Mouse (Mus musculus): Measurements from ENCODE around the gene Mpi. TPM values are rescaled to one million over a fixed set of nuclear protein-coding genes. Genes with fewer than 3 reads are reported as not detected.
A peak's percentile ranks its signal among the peaks of the same experiment; 100 is the strongest.

Mpi gene
- polyA plus RNA-seq, 1 experiment from 2014 or later = 8.2 TPM

GRCm38 (mm10) chr9:57517113-57517512 is 35.5 kb downstream of the Mpi start:
- Histone ChIP-seq H3K27me3 (ENCODE audit: insufficient read depth, low read length) (no peaks in the 10 kb centered on the region), H3K4me1 (ENCODE audit: insufficient read depth) (peaks cover 8% of the 10 kb centered on the region), H3K36me3 (replicated peaks; ENCODE audit: insufficient read depth, low read length) (no peaks in the 10 kb centered on the region), H3K4me2 (ENCODE audit: low read depth, low read length) (no peak overlapping the region), H3K4me3 (ENCODE audit: low read depth, low read length) (no peak overlapping the region), H3K9me3 (ENCODE audit: low read length) (no peaks in the 10 kb centered on the region), H3K27ac (ENCODE audit: low read depth) (no peak overlapping the region), H3K9ac (replicated peaks) (no peak overlapping the region)
- no peak for TF ChIP-seq EP300 (IDR thresholded peaks at IDR 0.05; ENCODE audit: low read depth)
- TF ChIP-seq CTCF (IDR thresholded peaks at IDR 0.05; ENCODE audit: low read depth) = peak; percentile 91
- DNase-seq (peak; percentile 81), ATAC-seq (no peak)
- 9% methylated on average over 3 of the region's 3 CpGs for WGBS (ENCODE audit: insufficient replicate concordance)

GRCm38 (mm10) chr9:57510577-57510976 is 42.0 kb downstream of the Mpi start:
- peaks cover 4% of the 10 kb centered on the region for H3K27me3 ChIP-seq (ENCODE audit: insufficient read depth, low read length)
- H3K36me3 ChIP-seq (replicated peaks; ENCODE audit: insufficient read depth, low read length) = no peaks in the 10 kb centered on the region
- TF ChIP-seq CTCF (IDR thresholded peaks at IDR 0.05; ENCODE audit: low read depth) (no peak), EP300 (IDR thresholded peaks at IDR 0.05; ENCODE audit: low read depth) (no peak)
- H3K27ac ChIP-seq (ENCODE audit: low read depth) = no peak overlapping the region
- H3K9me3 ChIP-seq (ENCODE audit: low read length) = no peaks in the 10 kb centered on the region
- peaks cover 7% of the 10 kb centered on the region for H3K4me1 ChIP-seq (ENCODE audit: insufficient read depth)
- no peak overlapping the region for H3K4me2 ChIP-seq (ENCODE audit: low read depth, low read length)
- ATAC-seq (no peak), DNase-seq (no peak)
- 58% methylated on average over 2 of the region's 2 CpGs for WGBS (ENCODE audit: insufficient replicate concordance)
- H3K9ac ChIP-seq (replicated peaks) = no peak overlapping the region
- no peak overlapping the region for H3K4me3 ChIP-seq (ENCODE audit: low read depth, low read length)

GRCm38 (mm10) chr9:57505700-57506099 is 46.9 kb downstream of the Mpi start:
- no peak overlapping the region for H3K9ac ChIP-seq (replicated peaks)
- WGBS (ENCODE audit: insufficient replicate concordance) = 2% methylated on average over 8 of the region's 8 CpGs
- peaks cover 52% of the 10 kb centered on the region for H3K27me3 ChIP-seq (ENCODE audit: insufficient read depth, low read length)
- H3K9me3 ChIP-seq (ENCODE audit: low read length) = no peaks in the 10 kb centered on the region
- ATAC-seq (peak; percentile 97), DNase-seq (peak; percentile 82)
- peaks cover 29% of the 10 kb centered on the region for H3K4me1 ChIP-seq (ENCODE audit: insufficient read depth)
- no peak overlapping the region for H3K27ac ChIP-seq (ENCODE audit: low read depth)
- peak; percentile 30; the same call in 1 of the 2 replicates for TF ChIP-seq CTCF (IDR thresholded peaks at IDR 0.05; ENCODE audit: low read depth)
- peak; percentile 96 for TF ChIP-seq EP300 (IDR thresholded peaks at IDR 0.05; ENCODE audit: low read depth)
- no peaks in the 10 kb centered on the region for H3K36me3 ChIP-seq (replicated peaks; ENCODE audit: insufficient read depth, low read length)
- H3K4me2 ChIP-seq (ENCODE audit: low read depth, low read length) = peak overlapping the region; percentile 52
- peak overlapping the region; percentile 17; the same call in 1 of the 2 replicates for H3K4me3 ChIP-seq (ENCODE audit: low read depth, low read length)

- Histone ChIP-seq H3K4me2 (ENCODE audit: low read depth, low read length) (0 out of 2 replicates have a peak overlapping the region, but pooled peaks have one; percentile 76), H3K27ac (ENCODE audit: low read depth) (no peak overlapping the region), H3K4me3 (ENCODE audit: low read depth, low read length) (no peak overlapping the region; the same call in 1 of the 2 replicates), H3K9ac (replicated peaks) (no peak overlapping the region), H3K36me3 (replicated peaks; ENCODE audit: insufficient read depth, low read length) (no peaks in the 10 kb centered on the region), H3K4me1 (ENCODE audit: insufficient read depth) (peaks cover 29% of the 10 kb centered on the region), H3K9me3 (ENCODE audit: low read length) (no peaks in the 10 kb centered on the region), H3K27me3 (ENCODE audit: insufficient read depth, low read length) (peaks cover 60% of the 10 kb centered on the region)
- TF ChIP-seq CTCF (IDR thresholded peaks at IDR 0.05; ENCODE audit: low read depth) (no peak), EP300 (IDR thresholded peaks at IDR 0.05; ENCODE audit: low read depth) (no peak)
- ATAC-seq (no peak), DNase-seq (no peak)
- 47% methylated on average over 10 of the region's 10 CpGs for WGBS (ENCODE audit: insufficient replicate concordance)
Observed at GRCm38 (mm10) chr9:57504891-57505290, 47.7 kb downstream of the Mpi start.

DNA sequence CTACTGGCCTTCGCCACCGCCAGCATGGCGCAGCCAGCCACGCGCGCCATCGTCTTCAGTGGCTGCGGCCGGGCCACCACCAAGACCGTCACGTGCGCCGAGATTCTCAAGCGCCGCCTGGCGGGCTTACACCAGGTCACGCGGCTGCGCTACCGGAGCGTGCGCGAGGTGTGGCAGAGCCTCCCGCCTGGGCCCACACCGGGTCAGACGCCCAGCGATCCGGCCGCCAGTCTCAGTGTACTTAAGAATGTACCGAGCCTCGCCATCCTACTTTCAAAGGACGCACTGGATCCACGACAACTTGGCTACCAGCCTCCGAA is 48.2 kb downstream of the Mpi start:
- Histone ChIP-seq H3K27ac (ENCODE audit: low read depth) (no peak overlapping the region), H3K9me3 (ENCODE audit: low read length) (no peaks in the 10 kb centered on the region), H3K4me1 (ENCODE audit: insufficient read depth) (peaks cover 29% of the 10 kb centered on the region), H3K9ac (replicated peaks) (no peak overlapping the region), H3K36me3 (replicated peaks; ENCODE audit: insufficient read depth, low read length) (no peaks in the 10 kb centered on the region), H3K4me2 (ENCODE audit: low read depth, low read length) (peak overlapping the region; percentile 76), H3K4me3 (ENCODE audit: low read depth, low read length) (peak overlapping the region; percentile 46), H3K27me3 (ENCODE audit: insufficient read depth, low read length) (peaks cover 60% of the 10 kb centered on the region)
- 2% methylated on average over 33 of the region's 34 CpGs for WGBS (ENCODE audit: insufficient replicate concordance)
- ATAC-seq = peak; percentile 38; the same call in 1 of the 2 replicates
- TF ChIP-seq CTCF (IDR thresholded peaks at IDR 0.05; ENCODE audit: low read depth) = peak; percentile 66
- no peak for TF ChIP-seq EP300 (IDR thresholded peaks at IDR 0.05; ENCODE audit: low read depth)
- DNase-seq = peak; percentile 73

- no peaks in the 10 kb centered on the region for H3K9me3 ChIP-seq (ENCODE audit: low read length)
- H3K4me2 ChIP-seq (ENCODE audit: low read depth, low read length) = peak within 1 kb of the TSS; percentile 76
- no peaks in the 10 kb centered on the region for H3K36me3 ChIP-seq (replicated peaks; ENCODE audit: insufficient read depth, low read length)
- peak; percentile 56 for DNase-seq
- TF ChIP-seq EP300 (IDR thresholded peaks at IDR 0.05; ENCODE audit: low read depth) (no peak), CTCF (IDR thresholded peaks at IDR 0.05; ENCODE audit: low read depth) (no peak)
- H3K9ac ChIP-seq (replicated peaks) = no peak within 1 kb of the TSS
- WGBS (ENCODE audit: insufficient replicate concordance) = 2% methylated on average over 46 of the region's 46 CpGs
- H3K4me3 ChIP-seq (ENCODE audit: low read depth, low read length) = peak within 1 kb of the TSS; percentile 46
- H3K27me3 ChIP-seq (ENCODE audit: insufficient read depth, low read length) = peaks cover 60% of the 10 kb centered on the region
- H3K27ac ChIP-seq (ENCODE audit: low read depth) = no peak within 1 kb of the TSS
- peaks cover 29% of the 10 kb centered on the region for H3K4me1 ChIP-seq (ENCODE audit: insufficient read depth)
- peak; percentile 28; the same call in 1 of the 2 replicates for ATAC-seq
Observed at GRCm38 (mm10) chr9:57503622-57504380, 48.8 kb downstream of the Mpi start, which contains the start of gene Rpp25. TSS of gene Rpp25 (plus strand) at chr9:57504026.

Data from liver, postnatal 0 days (tissue).